Comparison of ENCODE assay signal across 9 mouse cellular contexts in the genomic region with DNA sequence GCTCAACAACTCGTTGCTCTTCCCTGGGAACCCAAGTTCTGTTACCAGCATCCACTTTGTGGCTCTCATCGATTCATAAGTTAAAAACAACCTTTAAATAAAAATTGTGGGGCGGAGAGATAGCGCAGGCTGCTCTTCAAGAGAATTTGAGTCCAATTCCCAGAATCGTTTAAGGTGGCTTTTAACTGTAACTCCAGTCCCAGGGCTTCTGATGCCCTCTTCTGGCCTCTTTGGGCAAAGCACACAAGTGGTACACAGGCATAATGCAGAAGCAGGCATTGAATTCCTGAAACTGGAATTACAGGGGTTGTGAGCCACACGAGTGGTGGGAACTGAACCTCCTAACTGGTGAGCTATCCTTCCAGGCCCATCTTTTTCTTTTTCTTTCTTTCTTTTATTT. TPM values are rescaled to one million over a fixed set of nuclear protein-coding genes. Genes with fewer than 3 reads are reported as not detected.
DNase-seq lines count a peak whose midpoint lies in the region; ATAC-seq and TF ChIP-seq lines count a peak whose summit lies in the region.
"Had no signal": no experiment of that assay in that cellular context is flagged by ENCODE, and none has a peak within 500 bp of the region (broad histone marks: within the 10 kb centered on the region; RNA-seq: fewer than 3 reads in every experiment).

No protein-coding gene starts in this region.

- ATAC-seq in megakaryocyte progenitor cell, adult 5-6 weeks (replicated peaks; ENCODE audit: poor library complexity), result peak; percentile 49

- no peak for DNase-seq in cerebellum, adult 2 months
- no peak for DNase-seq in cerebellum, adult 11-12 months
- DNase-seq in left cerebral cortex, adult 18-20 months (ENCODE audit: low spot score in 2 of 2), result peak; percentile 39 to 50
- no peak for DNase-seq in left cerebral cortex, adult 8-10 months (ENCODE audit: low spot score in 2 of 2)
- DNase-seq in adrenal gland, postnatal 25 days, result peak; percentile 22
- peak; percentile 75 for DNase-seq in kidney, postnatal 10 days
- DNase-seq in thymus, postnatal 4 days, result peak; percentile 83

- WGBS in cerebellum, adult 2 months, result 55% methylated on average over 6 of the region's 6 CpGs

- TF ChIP-seq CTCF in cerebellum, adult 2 months (IDR thresholded peaks at IDR 0.05; ENCODE audit: borderline replicate concordance, insufficient read depth, low read depth, low read length), result peak; percentile 33; the same call in 1 of the 2 replicates

- H3K27ac ChIP-seq in cerebellum, adult 2 months (ENCODE audit: insufficient read depth, low read length), result no peak overlapping the region

- no peaks in the 10 kb centered on the region for H3K4me1 ChIP-seq in cerebellum, adult 2 months (ENCODE audit: control insufficient read depth, insufficient read depth, low read length)

- H3K4me3 ChIP-seq in cerebellum, adult 2 months (replicated peaks; ENCODE audit: insufficient read depth, low read depth, low read length), result no peak overlapping the region

- TF ChIP-seq POLR2A in cerebellum, adult 2 months (IDR thresholded peaks at IDR 0.05; ENCODE audit: borderline replicate concordance, insufficient read depth, low read length), result no peak

- no peaks in the 10 kb centered on the region for H3K27me3 ChIP-seq in cerebellum, adult 2 months (ENCODE audit: control insufficient read depth, insufficient read depth, low read length)

RNA-seq across cellular contexts. Expression of a gene that starts 40.5 kb away (rescaled TPM):
- polyA plus RNA-seq in cerebellum, adult 2 months (2012; rRNA removed), result not detected in 2 replicates
- total RNA-seq in left cerebral cortex, adult 18-20 months (2021), result not detected
- total RNA-seq in left cerebral cortex, adult 8-10 months (2022), result not detected
- total RNA-seq in adrenal gland, postnatal 25 days (2021), result not detected in 2 replicates
- not detected in 2 replicates for total RNA-seq in megakaryocyte progenitor cell, adult 5-6 weeks (2015)
- not detected in 2 replicates for total RNA-seq in megakaryocyte progenitor cell, adult 5-6 weeks (2017)
- total RNA-seq: heart, postnatal 36 days had no signal

Comparison
In these comparisons a context has a peak if more than half of its experiments do, and no peak if none do; other contexts are left out.
1. DNase-seq: peak in left cerebral cortex, adult 18-20 months (2 of 2), adrenal gland, postnatal 25 days (single experiment), kidney, postnatal 10 days (single experiment) and thymus, postnatal 4 days (single experiment); none in cerebellum, adult 2 months (0 of 2), cerebellum, adult 11-12 months (single experiment) and left cerebral cortex, adult 8-10 months (0 of 2).